Mouse (Mus musculus): Measurements from ENCODE around the gene Clec4g.

DNA sequence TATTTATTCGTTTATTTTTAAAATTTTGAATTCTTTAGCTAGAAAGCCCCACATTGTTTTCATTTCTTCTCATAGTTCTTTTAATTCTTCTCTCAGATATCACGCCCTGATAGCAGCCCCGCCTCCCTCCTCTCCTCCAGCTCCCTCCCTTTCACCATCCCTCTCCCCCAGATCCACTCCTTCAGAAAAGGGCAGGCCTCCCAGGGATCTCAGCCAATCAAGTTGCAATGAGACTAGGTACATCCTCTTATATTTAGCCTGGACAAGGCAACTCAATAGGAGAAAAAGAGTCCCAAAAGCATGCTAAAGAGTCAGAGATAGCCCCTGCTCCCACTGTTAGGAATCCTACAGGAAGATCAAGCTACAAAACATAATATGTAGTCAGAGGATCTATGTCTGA, 45.8 kb downstream of the Clec4g start:
- TF ChIP-seq CTCF (IDR thresholded peaks at IDR 0.05) = no peak
- no peak for TF ChIP-seq EP300 (IDR thresholded peaks at IDR 0.05)

All from lung, postnatal 0 days (tissue).